Mouse (Mus musculus) megakaryocyte progenitor cell, adult 5-6 weeks (primary cell): Measurements from ENCODE around the gene Il13. TPM values are rescaled to one million over a fixed set of nuclear protein-coding genes. Genes with fewer than 3 reads are reported as not detected.

Experiments
- ATAC-seq: replicated peaks from 2 replicates; pipeline ENCODE4 v1.8.0; 2016; ENCODE audit warnings: mild to moderate bottlenecking, moderate TSS enrichment, inconsistent platforms; ENCODE audit not compliant: poor library complexity
- total RNA-seq, 2 experiments: library from RNA; stranded (forward) in 1 of 2; stranded (reverse) in 1 of 2; fragments of 157-497, 149-512 nt in 1 of 2; fragments of 200-1000 nt in 1 of 2; gene quantifications; 2 replicates each; pipeline versions ENCODE4 v1.2.3 to v1.2.4; 2015 to 2017

The Il13 gene
- total RNA-seq, 2 experiments from 2014 or later, result not detected

DNA sequence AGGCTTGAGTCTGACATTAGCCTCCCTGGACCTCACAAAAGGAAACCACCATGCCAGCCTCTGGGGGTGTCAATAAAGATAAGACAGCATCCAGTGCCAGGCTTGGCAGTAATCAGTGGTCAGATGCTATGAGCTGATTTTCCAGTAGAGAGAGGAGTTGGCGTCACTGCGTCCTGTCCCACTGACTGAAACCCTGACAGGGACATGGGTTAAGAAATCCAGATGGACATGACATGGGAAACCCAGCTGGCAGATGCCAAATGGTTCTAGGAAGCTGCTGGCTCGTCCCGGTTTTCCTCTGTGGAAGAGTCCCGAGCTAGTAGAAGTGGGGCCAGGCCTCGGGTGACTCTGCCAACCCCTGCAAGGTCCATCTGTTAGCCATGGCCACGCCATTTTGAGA, 858 bp downstream of the Il13 start:
- ATAC-seq, result peak; percentile 38

DNA sequence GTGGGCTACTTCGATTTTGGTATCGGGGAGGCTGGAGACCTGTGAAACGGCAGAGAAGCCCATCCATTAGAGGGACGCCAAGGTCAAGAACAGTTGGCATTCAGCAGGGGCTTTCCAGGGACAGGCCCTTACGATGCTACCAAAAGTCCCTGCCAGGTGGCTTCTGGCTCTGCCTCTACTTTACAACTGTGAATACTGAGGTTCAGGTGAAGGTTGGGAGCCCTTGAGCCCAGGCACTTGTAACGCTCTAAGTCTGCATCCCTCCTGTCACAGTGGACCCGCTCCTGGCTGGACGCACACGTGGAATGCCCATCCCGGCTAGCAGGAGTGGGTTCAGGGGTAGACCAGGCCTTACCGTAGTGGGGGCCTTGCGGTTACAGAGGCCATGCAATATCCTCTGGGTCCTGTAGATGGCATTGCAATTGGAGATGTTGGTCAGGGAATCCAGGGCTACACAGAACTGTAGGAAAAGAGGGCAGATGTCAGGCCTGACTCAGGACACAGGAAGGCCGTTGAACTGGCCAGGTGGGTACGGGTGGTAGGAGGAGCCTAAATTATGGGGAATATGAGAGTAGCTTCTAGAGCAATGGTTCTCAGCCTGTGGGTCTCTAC, 2.3 kb downstream of the Il13 start:
- ATAC-seq, result peak; percentile 42

DNA sequence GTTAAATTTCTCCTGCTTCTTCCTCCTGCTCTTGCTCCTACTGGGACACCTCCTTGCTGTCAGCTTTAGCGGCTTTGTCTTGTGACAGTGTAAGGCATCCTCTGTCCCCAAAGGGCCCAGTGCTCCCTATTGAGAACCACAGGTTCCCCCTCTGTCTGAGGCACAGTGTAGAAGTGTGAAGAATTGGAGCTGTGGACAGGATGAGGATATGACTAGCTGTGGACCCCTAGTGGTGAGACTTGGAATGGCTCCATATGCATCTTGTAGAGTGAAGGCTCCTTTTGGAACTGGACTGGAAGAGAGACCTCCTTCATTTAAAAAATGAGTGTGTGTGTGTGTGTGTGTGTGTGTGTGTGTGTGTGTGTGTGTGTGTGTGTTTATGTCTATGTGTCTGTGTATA, 6.6 kb downstream of the Il13 start:
- peak; percentile 86 for ATAC-seq

DNA sequence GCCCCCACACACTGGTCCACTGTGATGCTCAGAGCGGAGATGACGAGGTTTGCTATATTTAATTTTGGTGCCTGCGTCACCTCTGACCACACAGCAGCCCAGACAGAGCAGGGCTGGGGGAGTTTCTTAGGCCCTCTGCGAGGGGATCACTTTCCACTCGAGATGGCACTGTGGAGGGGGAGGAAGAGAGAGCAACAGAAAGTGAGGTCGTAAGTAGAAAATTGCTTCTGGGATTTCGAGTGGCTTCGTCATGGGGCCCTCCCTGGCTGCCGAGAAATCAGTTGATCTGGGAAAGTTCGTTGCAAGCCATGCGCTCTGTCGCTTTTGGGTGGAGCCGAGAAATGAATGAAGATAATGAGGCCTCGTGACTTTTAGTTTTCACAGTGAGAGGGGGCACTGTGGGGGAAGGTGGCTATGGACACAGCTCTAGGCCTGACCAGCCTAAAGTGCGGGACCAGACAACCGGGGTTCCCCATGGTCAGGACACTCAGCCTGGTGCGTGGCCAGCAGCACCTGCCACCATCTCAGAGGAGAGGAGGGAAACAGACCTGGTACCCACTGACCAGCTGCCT, 7.6 kb downstream of the Il13 start:
- peak; percentile 42 for ATAC-seq

DNA sequence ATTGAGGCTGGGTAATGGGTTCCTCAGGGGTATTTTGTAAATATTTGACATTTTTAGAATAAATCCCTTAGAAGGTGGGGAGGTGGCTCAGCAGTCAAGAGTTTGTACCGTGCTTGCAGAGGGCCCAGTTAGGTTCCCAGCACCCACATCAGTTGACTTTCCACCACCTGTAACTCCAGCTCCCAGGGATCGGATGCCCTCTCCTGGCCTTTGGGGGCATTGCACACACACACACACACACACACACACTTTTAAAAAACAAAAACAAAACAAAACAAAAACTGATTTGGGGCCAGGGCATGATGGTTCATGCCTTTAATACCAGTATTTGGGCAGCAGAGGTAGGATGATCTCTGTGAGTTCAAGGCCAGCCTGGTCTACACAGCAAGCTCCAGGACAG, 10.4 kb downstream of the Il13 start:
- no peak for ATAC-seq

DNA sequence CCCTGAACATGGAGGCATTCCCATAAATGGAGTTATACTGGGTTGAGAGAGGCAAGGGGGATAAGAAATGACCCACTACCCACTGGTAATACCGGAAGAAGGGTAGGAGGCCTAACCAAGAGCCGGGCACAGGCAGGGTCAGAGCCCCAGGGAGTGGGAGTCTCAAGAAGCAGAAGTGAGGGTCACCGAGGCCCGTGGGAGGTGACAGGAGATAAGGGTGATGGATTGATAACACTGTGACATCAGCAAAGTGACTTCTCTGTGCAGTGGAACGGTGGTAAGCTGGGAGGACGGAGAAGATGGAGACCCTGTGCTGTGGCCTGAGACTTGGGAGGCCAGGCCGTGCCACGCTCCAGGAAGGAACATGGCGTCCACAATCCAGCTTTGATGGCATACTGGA, 10.9 kb downstream of the Il13 start:
- ATAC-seq, result no peak

DNA sequence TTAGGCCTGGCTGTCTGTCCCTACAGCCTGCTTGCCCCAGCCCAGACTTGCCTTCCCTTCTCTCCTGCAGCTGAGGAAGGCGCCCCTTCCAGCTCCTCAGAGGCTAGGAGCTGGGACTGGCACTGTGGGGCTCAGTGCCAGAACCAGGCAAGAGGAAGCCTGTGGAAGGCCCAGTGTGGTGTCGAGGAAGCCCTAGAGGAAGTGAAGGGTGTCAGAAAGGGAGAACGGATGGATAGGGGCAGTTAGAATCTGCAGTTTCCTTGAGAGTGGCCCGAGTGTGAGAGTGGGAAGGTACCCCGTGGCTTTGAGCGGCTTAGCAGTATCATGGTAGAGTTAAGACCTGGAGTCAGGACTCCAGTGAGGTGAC, 12.1 kb downstream of the Il13 start:
- ATAC-seq, result 0 out of 2 replicates have a peak, but pooled peaks have one; percentile 7

DNA sequence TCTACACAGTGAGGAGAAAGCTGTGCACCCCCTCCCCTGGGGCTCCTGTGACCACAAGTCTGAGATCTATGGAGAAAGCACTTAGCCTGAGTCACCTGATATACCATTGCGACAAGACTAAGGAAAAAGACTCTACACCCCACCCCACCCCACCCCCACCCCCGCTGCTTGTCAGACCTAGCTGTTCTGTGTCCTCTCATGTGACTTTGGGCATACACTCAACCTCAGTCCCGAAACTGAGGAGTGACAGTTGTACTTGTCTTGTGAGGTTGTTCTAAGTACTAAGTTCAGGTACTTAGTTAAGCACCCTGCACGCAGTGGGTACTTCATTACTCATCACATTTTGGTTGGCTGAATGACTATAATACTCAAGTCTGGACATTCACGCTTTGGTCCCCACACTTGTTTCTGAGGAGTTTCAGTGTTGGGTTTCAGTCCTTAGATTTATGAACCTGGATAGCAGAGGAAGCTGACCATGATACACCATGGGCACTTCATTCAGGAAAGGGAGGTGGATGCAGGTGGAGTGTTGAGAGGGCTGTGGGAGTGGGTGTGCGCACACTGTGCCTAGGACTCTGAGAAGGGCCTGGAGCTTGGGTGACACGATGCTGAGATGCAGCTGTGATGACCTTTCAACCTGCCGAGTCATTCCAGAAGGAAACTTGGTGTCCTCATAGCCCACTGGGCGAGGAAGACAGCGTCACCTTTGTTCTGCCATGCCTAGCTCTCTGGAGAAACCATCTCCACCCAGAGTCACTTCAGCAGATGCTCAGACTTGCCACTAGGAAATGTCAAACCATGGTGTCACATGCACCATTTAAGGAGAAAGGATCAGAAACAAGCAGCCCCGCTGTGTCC, 12.7 kb downstream of the Il13 start:
- no peak for ATAC-seq

DNA sequence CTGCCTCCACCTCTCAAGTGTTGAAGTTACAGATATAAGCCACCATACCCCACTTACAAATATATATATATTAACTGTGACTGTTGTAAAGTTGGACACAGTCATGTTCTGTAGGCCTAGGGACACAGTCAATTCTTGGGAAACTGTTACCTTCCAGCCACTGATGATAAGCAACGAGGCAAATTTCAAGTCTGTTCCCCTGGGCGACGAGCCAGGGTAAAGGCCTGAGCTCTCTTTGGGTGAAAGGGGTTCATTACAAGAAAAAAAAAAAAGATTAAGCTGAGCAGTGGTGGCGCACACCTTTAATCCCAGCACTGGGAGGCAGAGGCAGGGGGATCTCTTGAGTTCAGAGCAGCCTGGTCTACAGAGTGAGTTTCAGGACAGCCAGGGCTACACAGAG, 14.4 kb downstream of the Il13 start:
- no peak for ATAC-seq

DNA sequence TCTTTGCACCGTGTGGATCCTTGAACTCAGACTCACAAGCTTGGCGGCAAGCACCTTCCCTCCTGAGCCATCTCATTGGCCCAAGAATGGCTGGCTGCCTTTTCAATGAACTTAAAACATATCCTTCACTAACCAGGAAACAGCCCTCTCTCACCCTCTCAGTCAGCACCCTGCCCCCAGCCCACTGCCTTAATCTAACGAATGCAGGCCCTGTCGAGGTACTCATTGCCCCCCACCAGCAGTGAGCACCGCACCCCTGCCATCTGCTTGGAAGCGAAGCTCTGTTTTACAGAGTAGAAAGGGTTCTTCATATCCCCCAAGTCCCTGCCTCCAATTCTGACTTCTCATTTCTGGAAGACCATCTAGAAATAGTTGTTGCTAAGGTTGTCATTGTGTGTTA, 15.1 kb downstream of the Il13 start:
- peak; percentile 32; the same call in 1 of the 2 replicates for ATAC-seq

DNA sequence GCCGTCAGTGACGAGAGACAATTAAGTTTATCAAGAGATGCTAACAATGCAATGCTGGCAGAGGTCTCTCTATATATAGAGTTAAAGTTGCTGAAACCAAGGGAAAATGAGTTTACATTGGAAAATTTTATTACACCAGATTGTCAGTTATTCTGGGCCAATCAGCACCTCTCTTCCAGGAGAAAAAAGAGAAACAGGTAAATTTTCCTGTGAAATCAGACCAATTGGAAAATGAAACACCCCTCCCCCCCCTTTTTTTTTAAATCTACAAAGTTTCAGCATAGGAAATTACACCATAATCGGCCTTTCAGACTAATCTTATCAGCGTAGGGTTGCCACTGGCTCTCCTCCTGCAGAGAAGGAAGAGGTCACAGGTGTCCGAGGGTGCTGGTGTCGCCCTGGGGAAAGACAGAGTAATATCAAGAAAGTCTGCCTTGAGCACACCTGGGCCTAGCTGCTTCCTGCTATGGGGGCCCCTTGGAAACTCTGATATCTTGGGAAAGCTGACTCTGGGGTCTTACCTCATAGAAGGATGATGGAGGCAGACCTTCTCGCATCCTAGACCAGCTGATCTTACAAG, 15.8 kb downstream of the Il13 start, which contains the start of gene Il4:
TSS of gene Il4 (minus strand) at position 51 of the 580 bp plus-strand sequence.
- no peak for ATAC-seq

DNA sequence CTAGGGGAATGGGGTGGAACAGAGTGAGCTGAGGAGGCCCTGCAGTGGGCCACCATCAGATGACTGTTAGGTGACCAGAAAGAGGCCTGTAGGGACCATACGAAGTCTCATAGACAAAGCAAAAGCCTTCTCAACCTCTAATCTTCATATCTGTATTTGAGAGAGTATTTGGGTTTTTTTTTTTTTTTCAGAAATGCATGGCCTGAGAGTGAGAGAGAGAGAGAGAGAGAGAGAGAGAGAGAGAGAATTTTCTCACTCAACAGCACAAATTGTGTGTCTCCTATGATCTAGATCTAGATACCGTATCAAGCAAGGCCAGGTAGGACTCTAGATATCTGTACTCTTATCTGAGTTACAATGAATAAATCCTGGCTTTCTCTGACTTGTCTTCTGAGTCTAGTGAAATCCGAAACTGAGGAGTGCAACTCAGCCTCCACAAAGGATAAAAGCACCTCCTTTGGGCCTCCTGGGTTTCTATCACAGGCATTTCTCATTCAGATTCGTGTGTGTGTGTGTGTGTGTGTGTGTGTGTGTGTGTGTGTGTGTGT, 16.9 kb downstream of the Il13 start:
- ATAC-seq, result no peak

DNA sequence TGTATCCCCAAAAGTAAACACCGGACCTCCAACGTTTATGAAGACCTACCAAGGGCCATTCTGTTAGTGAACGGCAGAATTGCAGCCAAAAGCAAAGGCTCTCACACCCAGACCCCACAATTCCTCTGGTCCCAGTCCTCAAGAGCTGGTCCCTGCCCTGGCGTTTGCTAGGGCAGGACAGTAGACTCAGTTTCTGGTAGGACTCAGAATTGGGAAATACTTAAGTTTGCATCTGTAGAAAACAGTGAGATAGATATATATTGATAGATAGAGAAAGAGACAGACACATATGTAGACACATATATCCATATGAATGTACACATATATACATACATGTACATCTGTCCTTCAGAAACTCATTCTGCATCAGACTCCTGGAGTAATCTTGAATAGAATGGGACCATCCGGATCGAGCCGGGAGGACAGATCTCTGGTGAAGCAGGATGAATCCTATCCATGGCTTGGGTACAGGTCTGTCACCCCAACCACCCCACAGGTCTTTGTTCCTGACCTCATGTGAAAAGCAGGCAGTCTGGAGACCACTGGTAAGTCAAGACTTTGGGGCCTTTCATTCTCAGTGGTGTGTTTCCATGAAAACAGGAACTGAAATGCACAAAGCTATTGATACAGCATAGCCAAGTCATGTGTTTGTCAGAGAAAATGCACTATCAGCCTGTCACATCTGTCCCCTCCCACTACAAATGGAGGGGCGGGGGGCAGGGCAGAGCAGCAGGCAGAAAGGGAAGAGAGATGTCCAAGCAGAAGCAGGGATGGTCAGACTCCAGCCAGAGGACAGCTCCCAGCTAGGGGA, 17.5 kb downstream of the Il13 start:
- ATAC-seq, result peak; percentile 70

DNA sequence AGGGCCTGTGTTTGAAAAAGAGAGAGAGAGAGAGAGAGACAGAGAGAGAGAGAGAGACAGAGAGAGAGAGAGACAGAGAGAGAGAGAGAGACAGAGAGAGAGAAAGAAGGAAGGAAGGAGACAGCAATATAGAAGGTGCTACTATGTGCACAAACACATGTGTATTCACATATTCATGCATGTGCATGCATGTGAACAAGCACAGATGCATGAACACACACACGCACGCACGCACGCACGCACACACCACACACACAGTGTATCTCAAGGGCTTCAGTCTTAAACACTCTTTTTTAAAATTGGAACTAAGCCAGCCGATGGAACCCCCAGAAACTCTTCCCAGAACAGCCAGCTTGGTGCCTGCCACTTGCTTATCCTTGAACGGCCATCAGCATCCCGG, 18.9 kb downstream of the Il13 start:
- no peak for ATAC-seq

DNA sequence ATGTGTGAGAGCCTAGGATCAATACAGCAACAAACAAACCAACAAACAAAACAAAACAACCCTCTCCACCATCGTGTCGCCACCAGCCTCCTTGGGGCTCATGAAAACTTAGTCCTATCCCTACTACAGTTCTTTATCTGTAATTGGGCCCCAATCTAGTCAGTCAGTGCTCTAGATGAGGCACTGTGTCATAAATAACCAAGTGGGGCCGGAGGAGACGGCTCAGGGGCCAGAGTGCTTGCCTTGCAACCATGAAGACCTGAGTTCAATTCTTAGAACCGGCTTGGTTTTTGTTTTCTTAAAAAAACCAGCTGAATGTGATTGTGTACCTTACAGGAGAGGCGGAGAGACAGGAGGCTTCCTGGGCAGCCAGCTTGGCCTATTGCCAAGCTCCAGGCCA, 19.3 kb downstream of the Il13 start:
- no peak for ATAC-seq

DNA sequence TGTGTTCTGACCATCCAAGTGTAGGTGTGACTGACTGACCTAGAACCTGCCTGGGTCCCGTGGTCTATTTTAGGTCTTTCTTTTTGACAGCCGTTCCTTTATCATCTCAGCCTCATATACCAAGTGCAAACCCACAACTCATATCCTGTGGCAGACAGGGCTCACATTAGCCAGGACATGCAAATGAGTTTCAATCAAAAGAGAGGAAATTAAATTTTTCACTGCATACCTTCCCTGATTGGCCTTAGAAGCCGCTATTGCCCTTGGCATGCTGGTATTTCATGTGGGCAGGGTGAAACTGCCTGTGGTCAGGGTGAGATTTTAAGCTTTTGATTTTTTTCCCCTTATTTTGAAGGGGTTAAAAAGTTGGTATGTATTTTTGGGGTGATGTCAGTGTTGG, 24.8 kb downstream of the Il13 start:
- peak; percentile 20; the same call in 1 of the 2 replicates for ATAC-seq

DNA sequence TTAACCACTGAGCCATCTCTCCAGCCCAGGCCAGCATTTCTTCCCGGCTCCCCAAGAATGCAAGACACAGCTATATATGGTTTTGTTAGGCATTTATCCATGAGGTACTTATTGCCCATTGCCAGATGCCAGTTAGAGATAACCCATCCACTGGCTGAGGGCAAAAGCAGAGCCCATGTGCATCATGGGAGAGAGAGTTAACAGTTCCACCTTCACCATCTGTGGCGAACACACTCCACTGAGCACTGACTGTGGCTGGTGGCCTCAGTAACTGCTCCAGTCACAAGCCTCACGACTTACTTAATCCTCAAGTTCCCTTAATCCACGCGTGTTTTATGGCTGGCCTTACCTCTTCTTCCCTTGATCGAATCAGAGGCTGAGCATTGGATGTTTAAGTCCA, 25.3 kb downstream of the Il13 start:
- ATAC-seq, result peak; percentile 80

DNA sequence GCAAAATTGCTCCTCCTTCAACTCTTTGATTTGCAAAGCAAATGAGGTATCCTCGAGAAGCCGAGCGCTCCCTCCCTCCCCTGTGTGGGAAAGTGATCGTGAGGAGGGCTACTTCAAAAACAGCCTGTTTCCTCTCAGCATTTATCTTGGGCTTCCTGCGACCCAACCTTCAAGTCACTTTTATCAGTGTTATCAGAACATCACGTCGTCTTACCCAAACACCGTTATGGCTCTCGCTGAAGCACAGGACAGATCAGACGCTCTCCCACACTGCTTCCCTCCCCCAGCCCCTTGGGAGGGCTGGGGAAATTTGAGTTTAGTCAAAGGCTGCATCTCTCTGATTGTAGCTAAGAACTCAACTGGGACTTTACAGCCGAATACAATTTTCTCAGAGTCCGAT, 28.9 kb downstream of the Il13 start:
- ATAC-seq, result peak; percentile 49

DNA sequence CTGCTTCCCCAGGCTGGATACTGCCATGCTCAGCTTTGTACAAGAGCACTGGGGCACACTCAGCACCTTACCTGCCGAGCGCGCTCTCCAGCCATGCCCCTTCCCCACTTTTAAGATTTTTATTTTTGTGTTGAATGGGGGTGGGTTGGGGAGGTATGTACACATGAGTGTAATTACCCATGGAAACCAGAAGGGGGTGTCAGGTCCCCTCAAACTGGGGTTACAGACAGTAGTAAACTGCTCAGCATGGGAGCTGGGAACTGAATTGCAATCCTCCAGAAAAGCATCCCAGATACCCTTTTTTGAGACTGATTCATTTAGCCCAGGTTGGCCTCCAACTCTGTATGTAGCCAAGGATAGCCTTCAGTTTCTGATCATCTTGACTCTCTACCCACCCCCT, 29.5 kb downstream of the Il13 start:
- ATAC-seq, result no peak

DNA sequence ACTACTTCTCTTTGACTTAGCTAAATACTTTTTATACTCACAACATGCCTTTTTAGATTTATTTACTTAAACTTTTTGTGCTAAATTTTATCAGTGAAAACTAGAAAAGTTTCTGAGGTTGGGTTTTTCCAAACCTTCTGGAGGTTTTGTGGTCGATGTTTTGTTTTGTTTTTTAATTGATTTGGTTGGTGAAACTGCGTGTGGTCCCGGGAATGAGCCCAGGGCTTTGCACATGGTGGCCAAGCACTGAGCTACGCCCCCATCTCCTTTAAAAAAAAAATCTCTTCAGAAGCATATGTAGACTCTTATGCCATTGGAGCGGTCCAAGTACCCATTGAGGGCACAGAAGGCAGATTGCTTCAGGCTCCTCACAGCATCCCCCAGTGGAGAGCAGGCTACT, 43.4 kb downstream of the Il13 start:
- no peak for ATAC-seq

DNA sequence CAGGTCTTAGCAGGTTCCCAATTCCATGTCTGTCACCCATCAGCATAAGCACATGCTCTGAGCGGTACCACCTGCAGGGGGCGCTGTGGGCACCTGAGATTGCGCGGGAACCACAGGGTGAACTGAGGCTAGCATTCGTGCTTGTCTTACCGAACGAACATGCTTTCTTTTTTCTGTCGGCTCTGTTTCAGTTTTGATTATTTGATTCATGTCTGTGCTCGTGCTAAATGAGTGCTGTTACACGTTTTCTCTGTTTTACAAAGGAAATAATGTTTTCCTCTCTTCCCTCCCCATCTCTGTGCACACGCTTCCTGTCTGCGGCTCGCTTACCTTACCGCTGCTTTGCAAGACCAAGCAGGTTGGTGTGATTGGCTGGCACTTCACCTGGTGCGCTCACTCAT, 44.1 kb downstream of the Il13 start:
- peak; percentile 96 for ATAC-seq
